Mouse (Mus musculus): ENCODE measurements around the gene Ippk.

DNA sequence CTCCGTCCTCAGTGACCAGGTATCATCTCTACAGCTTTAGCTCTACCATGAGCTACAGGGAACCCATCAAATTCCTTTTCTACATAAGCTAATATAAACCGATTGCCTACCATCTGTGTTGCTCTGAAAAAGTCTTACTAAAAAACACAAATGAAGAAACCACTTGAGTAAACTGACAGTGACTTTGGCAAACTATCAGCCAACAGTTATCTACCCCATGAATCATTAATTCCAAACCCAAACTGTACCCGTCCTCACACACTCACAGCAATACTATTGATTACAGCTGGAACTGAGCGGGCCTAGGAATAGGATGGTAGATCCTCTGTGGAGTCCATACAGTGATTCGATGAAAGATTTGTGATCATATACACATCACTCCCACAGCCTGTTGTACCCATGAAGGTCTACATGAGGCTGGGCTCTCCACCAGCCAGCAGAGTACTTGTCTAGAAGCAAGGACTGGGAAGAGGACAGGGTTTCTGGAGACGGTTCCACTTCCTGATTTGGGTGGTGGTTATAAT lies 57.9 kb downstream of the Ippk start:
- no peak for TF ChIP-seq POLR2A (IDR thresholded peaks at IDR 0.05; ENCODE audit: low read depth, low read length)
- TF ChIP-seq CTCF (IDR thresholded peaks at IDR 0.05; ENCODE audit: extremely low read depth, insufficient read depth, insufficient read length, insufficient replicate concordance), result no peak
